ENCODE assay signal across 29 mouse cellular contexts in genomic region chr5:120297665-120298282, GRCm38 (mm10).
A peak's percentile ranks its signal among the peaks of the same experiment; 100 is the strongest.
DNase-seq lines count a peak whose midpoint lies in the region; ATAC-seq lines count a peak whose summit lies in the region.
"Had no signal": no experiment of that assay in that cellular context is flagged by ENCODE, and none has a peak within 500 bp of the region (broad histone marks: within the 10 kb centered on the region; RNA-seq: fewer than 3 reads in every experiment).

No protein-coding gene starts in this region.

- 0 out of 2 replicates have a peak overlapping the region, but pooled peaks have one; percentile 64 for H3K27ac ChIP-seq in hindbrain, embryonic 13.5 days
- no peak overlapping the region for H3K27ac ChIP-seq in hindbrain, embryonic 11.5 days (ENCODE audit: low read depth, low read length)
- H3K27ac ChIP-seq in neural tube, embryonic 13.5 days (replicated peaks): peak overlapping the region; percentile 69; the same call in 1 of the 2 replicates
- no peak overlapping the region for H3K27ac ChIP-seq in neural tube, embryonic 15.5 days (replicated peaks)
- H3K27ac ChIP-seq: heart, embryonic 15.5 days; hindbrain, embryonic 15.5 days; liver, embryonic 14.5 days; lung, embryonic 15.5 days; midbrain, embryonic 12.5 days had no signal

- no peak for ATAC-seq in hindbrain, embryonic 13.5 days (ENCODE audit: low FRiP score)
- ATAC-seq in hindbrain, embryonic 11.5 days (ENCODE audit: low FRiP score): no peak
- ATAC-seq in neural tube, embryonic 13.5 days (ENCODE audit: low read depth): no peak
- no peak for ATAC-seq in neural tube, embryonic 15.5 days (ENCODE audit: low FRiP score)
- ATAC-seq: activated CD4-positive, CD25-positive, alpha-beta regulatory T cell, adult 4 months; forebrain, embryonic 16.5 days; inflammation-experienced regulatory T-cells, adult 6 months had no signal

- no peak overlapping the region for H3K4me2 ChIP-seq in hindbrain, embryonic 13.5 days
- H3K4me2 ChIP-seq in hindbrain, embryonic 11.5 days (replicated peaks; ENCODE audit: low read depth, low read length): no peak overlapping the region
- no peak overlapping the region for H3K4me2 ChIP-seq in neural tube, embryonic 13.5 days
- no peak overlapping the region for H3K4me2 ChIP-seq in neural tube, embryonic 15.5 days
- H3K4me2 ChIP-seq: heart, embryonic 15.5 days; hindbrain, embryonic 15.5 days; lung, embryonic 15.5 days; midbrain, embryonic 12.5 days had no signal

- H3K36me3 ChIP-seq in hindbrain, embryonic 13.5 days: no peaks in the 10 kb centered on the region
- H3K36me3 ChIP-seq in hindbrain, embryonic 11.5 days (ENCODE audit: control insufficient read depth, insufficient read depth, low read length): no peaks in the 10 kb centered on the region
- no peaks in the 10 kb centered on the region for H3K36me3 ChIP-seq in neural tube, embryonic 13.5 days
- H3K36me3 ChIP-seq in neural tube, embryonic 15.5 days: no peaks in the 10 kb centered on the region
- H3K36me3 ChIP-seq: G1E; heart, embryonic 15.5 days; hindbrain, embryonic 15.5 days; lung, embryonic 15.5 days; midbrain, embryonic 12.5 days had no signal

- H3K27me3 ChIP-seq in hindbrain, embryonic 13.5 days: peaks cover 67% of the 10 kb centered on the region
- H3K27me3 ChIP-seq in hindbrain, embryonic 11.5 days (ENCODE audit: control insufficient read depth, insufficient read depth, low read length): peaks cover 40% of the 10 kb centered on the region
- peaks cover 85% of the 10 kb centered on the region for H3K27me3 ChIP-seq in neural tube, embryonic 13.5 days
- H3K27me3 ChIP-seq in neural tube, embryonic 15.5 days (replicated peaks): peaks cover 29% of the 10 kb centered on the region

- no peak overlapping the region for H3K4me3 ChIP-seq in hindbrain, embryonic 13.5 days
- H3K4me3 ChIP-seq in hindbrain, embryonic 11.5 days (ENCODE audit: low read depth, low read length): no peak overlapping the region
- H3K4me3 ChIP-seq in neural tube, embryonic 13.5 days: no peak overlapping the region
- no peak overlapping the region for H3K4me3 ChIP-seq in neural tube, embryonic 15.5 days (replicated peaks)
- H3K4me3 ChIP-seq: erythroblast, embryonic 14.5 days; heart, embryonic 15.5 days; hindbrain, embryonic 15.5 days; lung, embryonic 15.5 days; megakaryocyte, embryonic 14.5 days; midbrain, embryonic 12.5 days had no signal

- no peak for DNase-seq in hindbrain, embryonic 11.5 days (ENCODE audit: low spot score)
- peak; percentile 86 for DNase-seq in R1 (ENCODE audit: low read depth, low spot score)
- DNase-seq in retina, postnatal 1 day: peak; percentile 52
- no peak for DNase-seq in adrenal gland, postnatal 25 days
- DNase-seq in cerebellum, postnatal 14 days: no peak
- DNase-seq: adrenal gland, adult 8-10 months; B cell, adult 2 months; cerebellum, adult 11 months; cerebellum, adult 9-10 months; kidney, adult 2 months; layer of hippocampus, postnatal 36 days; liver; lung, postnatal 4 days; thymus, adult 2 months; thymus, postnatal 36 days had no signal

- H3K9ac ChIP-seq in hindbrain, embryonic 13.5 days: no peak overlapping the region
- no peak overlapping the region for H3K9ac ChIP-seq in hindbrain, embryonic 11.5 days (ENCODE audit: low read depth, low read length)
- H3K9ac ChIP-seq in neural tube, embryonic 13.5 days: no peak overlapping the region
- no peak overlapping the region for H3K9ac ChIP-seq in neural tube, embryonic 15.5 days (replicated peaks)
- H3K9ac ChIP-seq: heart, embryonic 15.5 days; hindbrain, embryonic 15.5 days; liver, embryonic 14.5 days; lung, embryonic 15.5 days; midbrain, embryonic 12.5 days had no signal

- WGBS in hindbrain, embryonic 13.5 days: 42% methylated on average over 3 of the region's 3 CpGs
- 58% methylated on average over 3 of the region's 3 CpGs for WGBS in hindbrain, embryonic 11.5 days
- WGBS in neural tube, embryonic 13.5 days: 41% methylated on average over 3 of the region's 3 CpGs
- WGBS in neural tube, embryonic 15.5 days: 46% methylated on average over 3 of the region's 3 CpGs

- peaks cover 49% of the 10 kb centered on the region for H3K4me1 ChIP-seq in hindbrain, embryonic 13.5 days (replicated peaks)
- H3K4me1 ChIP-seq in hindbrain, embryonic 11.5 days (replicated peaks; ENCODE audit: control insufficient read depth, insufficient read depth, low read length): peaks cover 8% of the 10 kb centered on the region
- H3K4me1 ChIP-seq in neural tube, embryonic 13.5 days (replicated peaks): peaks cover 54% of the 10 kb centered on the region
- peaks cover 39% of the 10 kb centered on the region for H3K4me1 ChIP-seq in neural tube, embryonic 15.5 days
- H3K4me1 ChIP-seq: lung, embryonic 15.5 days had no signal

- no peaks in the 10 kb centered on the region for H3K9me3 ChIP-seq in hindbrain, embryonic 13.5 days
- no peaks in the 10 kb centered on the region for H3K9me3 ChIP-seq in hindbrain, embryonic 11.5 days (ENCODE audit: control insufficient read depth, low read length)
- H3K9me3 ChIP-seq in neural tube, embryonic 13.5 days: no peaks in the 10 kb centered on the region
- no peaks in the 10 kb centered on the region for H3K9me3 ChIP-seq in neural tube, embryonic 15.5 days (replicated peaks)
- H3K9me3 ChIP-seq: heart, embryonic 15.5 days; hindbrain, embryonic 15.5 days; lung, embryonic 15.5 days; megakaryocyte, embryonic 14.5 days; midbrain, embryonic 12.5 days had no signal

Comparison
In these comparisons a context has a peak if more than half of its experiments do, and no peak if none do; other contexts are left out.
1. H3K27ac ChIP-seq: peak in hindbrain, embryonic 13.5 days (single experiment) and neural tube, embryonic 13.5 days (single experiment); none in hindbrain, embryonic 11.5 days (single experiment) and neural tube, embryonic 15.5 days (single experiment).
2. DNase-seq: peak in R1 (single experiment) and retina, postnatal 1 day (single experiment); none in hindbrain, embryonic 11.5 days (single experiment), adrenal gland, postnatal 25 days (single experiment) and cerebellum, postnatal 14 days (0 of 2).